Comparison of ENCODE assay signal across 23 mouse cellular contexts in genomic region chr9:29862408-29862807, GRCm38 (mm10).
A peak's percentile ranks its signal among the peaks of the same experiment; 100 is the strongest.
DNase-seq lines count a peak whose midpoint lies in the region; ATAC-seq and TF ChIP-seq lines count a peak whose summit lies in the region.
"Had no signal": no experiment of that assay in that cellular context is flagged by ENCODE, and none has a peak within 500 bp of the region (broad histone marks: within the 10 kb centered on the region; RNA-seq: fewer than 3 reads in every experiment).

No protein-coding gene starts in this region.

- no peaks in the 10 kb centered on the region for H3K27me3 ChIP-seq in hindbrain, embryonic 13.5 days
- H3K27me3 ChIP-seq in hindbrain, postnatal 0 days (ENCODE audit: insufficient read depth, low read length), result no peaks in the 10 kb centered on the region
- no peaks in the 10 kb centered on the region for H3K27me3 ChIP-seq in neural tube, embryonic 13.5 days
- H3K27me3 ChIP-seq in neural tube, embryonic 15.5 days (replicated peaks), result no peaks in the 10 kb centered on the region
- H3K27me3 ChIP-seq in forebrain, embryonic 16.5 days (replicated peaks; ENCODE audit: control insufficient read depth, insufficient read depth, low read length), result no peaks in the 10 kb centered on the region
- H3K27me3 ChIP-seq: limb, embryonic 15.5 days; liver, embryonic 15.5 days had no signal

- H3K9ac ChIP-seq in hindbrain, embryonic 13.5 days, result no peak overlapping the region
- no peak overlapping the region for H3K9ac ChIP-seq in hindbrain, postnatal 0 days (replicated peaks; ENCODE audit: low read length)
- H3K9ac ChIP-seq in neural tube, embryonic 13.5 days, result no peak overlapping the region
- no peak overlapping the region for H3K9ac ChIP-seq in neural tube, embryonic 15.5 days (replicated peaks)
- no peak overlapping the region for H3K9ac ChIP-seq in forebrain, embryonic 16.5 days (replicated peaks; ENCODE audit: low read depth, low read length)
- H3K9ac ChIP-seq: heart, embryonic 13.5 days; limb, embryonic 15.5 days; liver, embryonic 15.5 days had no signal

- no peak overlapping the region for H3K4me3 ChIP-seq in hindbrain, embryonic 13.5 days
- no peak overlapping the region for H3K4me3 ChIP-seq in hindbrain, postnatal 0 days (ENCODE audit: low read length)
- no peak overlapping the region for H3K4me3 ChIP-seq in neural tube, embryonic 13.5 days
- H3K4me3 ChIP-seq in neural tube, embryonic 15.5 days (replicated peaks), result no peak overlapping the region
- H3K4me3 ChIP-seq in forebrain, embryonic 16.5 days (replicated peaks; ENCODE audit: low read length), result no peak overlapping the region
- H3K4me3 ChIP-seq: embryonic facial prominence, embryonic 10.5 days; heart, embryonic 13.5 days; limb, embryonic 15.5 days; liver, embryonic 15.5 days; myocyte had no signal

- no peak; the same call in 1 of the 2 replicates for ATAC-seq in hindbrain, embryonic 13.5 days (ENCODE audit: low FRiP score)
- no peak for ATAC-seq in hindbrain, postnatal 0 days
- 0 out of 2 replicates have a peak, but pooled peaks have one; percentile 23 for ATAC-seq in neural tube, embryonic 13.5 days (ENCODE audit: low read depth)
- no peak for ATAC-seq in neural tube, embryonic 15.5 days (ENCODE audit: low FRiP score)
- ATAC-seq in forebrain, embryonic 16.5 days, result peak; percentile 83
- ATAC-seq: intestine, postnatal 0 days had no signal

- no peak overlapping the region for H3K4me2 ChIP-seq in hindbrain, embryonic 13.5 days
- H3K4me2 ChIP-seq in hindbrain, postnatal 0 days (ENCODE audit: low read depth, low read length), result no peak overlapping the region
- no peak overlapping the region for H3K4me2 ChIP-seq in neural tube, embryonic 13.5 days
- H3K4me2 ChIP-seq in neural tube, embryonic 15.5 days, result no peak overlapping the region
- no peak overlapping the region for H3K4me2 ChIP-seq in forebrain, embryonic 16.5 days (ENCODE audit: low read length)
- H3K4me2 ChIP-seq: heart, embryonic 13.5 days; limb, embryonic 15.5 days; liver, embryonic 15.5 days had no signal

- H3K36me3 ChIP-seq in hindbrain, embryonic 13.5 days, result no peaks in the 10 kb centered on the region
- no peaks in the 10 kb centered on the region for H3K36me3 ChIP-seq in hindbrain, postnatal 0 days (ENCODE audit: insufficient read depth, low read length)
- no peaks in the 10 kb centered on the region for H3K36me3 ChIP-seq in neural tube, embryonic 13.5 days
- no peaks in the 10 kb centered on the region for H3K36me3 ChIP-seq in neural tube, embryonic 15.5 days
- no peaks in the 10 kb centered on the region for H3K36me3 ChIP-seq in forebrain, embryonic 16.5 days (ENCODE audit: control insufficient read depth, insufficient read depth)
- H3K36me3 ChIP-seq: embryonic facial prominence, embryonic 10.5 days; heart, embryonic 13.5 days; limb, embryonic 15.5 days; liver, embryonic 15.5 days had no signal

- peaks cover 48% of the 10 kb centered on the region for H3K4me1 ChIP-seq in hindbrain, embryonic 13.5 days (replicated peaks)
- H3K4me1 ChIP-seq in hindbrain, postnatal 0 days (ENCODE audit: insufficient read depth, low read length), result peaks cover 5% of the 10 kb centered on the region; the same call in 1 of the 2 replicates
- peaks cover 44% of the 10 kb centered on the region for H3K4me1 ChIP-seq in neural tube, embryonic 13.5 days (replicated peaks)
- H3K4me1 ChIP-seq in neural tube, embryonic 15.5 days, result peaks cover 35% of the 10 kb centered on the region
- peaks cover 24% of the 10 kb centered on the region for H3K4me1 ChIP-seq in forebrain, embryonic 16.5 days (replicated peaks; ENCODE audit: control insufficient read depth, insufficient read depth, low read length)
- H3K4me1 ChIP-seq: heart, embryonic 13.5 days; limb, embryonic 15.5 days; liver, embryonic 15.5 days had no signal

- WGBS in hindbrain, embryonic 13.5 days, result 38% methylated on average over 5 of the region's 5 CpGs
- WGBS in hindbrain, postnatal 0 days, result 41% methylated on average over 5 of the region's 5 CpGs
- WGBS in neural tube, embryonic 13.5 days, result 40% methylated on average over 5 of the region's 5 CpGs
- WGBS in neural tube, embryonic 15.5 days, result 36% methylated on average over 5 of the region's 5 CpGs
- 19% methylated on average over 5 of the region's 5 CpGs for WGBS in forebrain, embryonic 16.5 days

- DNase-seq in hindbrain, postnatal 0 days (ENCODE audit: low spot score), result no peak
- no peak for DNase-seq in kidney, postnatal 14 days
- DNase-seq in heart, postnatal 4 days, result no peak
- DNase-seq: adrenal gland, postnatal 25 days; cerebellum, adult 9-10 months; gastrocnemius, postnatal 25 days; heart, adult 18-20 months; heart, postnatal 14 days; kidney, postnatal 36 days; left cerebral cortex, postnatal 4 days; lung, postnatal 4 days; right cerebral cortex, postnatal 25 days; spleen, adult 18-20 months had no signal

- H3K27ac ChIP-seq in hindbrain, embryonic 13.5 days, result 0 out of 2 replicates have a peak overlapping the region, but pooled peaks have one; percentile 5
- no peak overlapping the region for H3K27ac ChIP-seq in hindbrain, postnatal 0 days
- 0 out of 2 replicates have a peak overlapping the region, but pooled peaks have one; percentile 20 for H3K27ac ChIP-seq in neural tube, embryonic 13.5 days (replicated peaks)
- no peak overlapping the region for H3K27ac ChIP-seq in neural tube, embryonic 15.5 days (replicated peaks)
- peak overlapping the region; percentile 46 for H3K27ac ChIP-seq in forebrain, embryonic 16.5 days (ENCODE audit: low read length)
- H3K27ac ChIP-seq: embryonic facial prominence, embryonic 10.5 days; heart, embryonic 13.5 days; limb, embryonic 15.5 days; liver, embryonic 15.5 days had no signal

- no peaks in the 10 kb centered on the region for H3K9me3 ChIP-seq in hindbrain, embryonic 13.5 days
- no peaks in the 10 kb centered on the region for H3K9me3 ChIP-seq in hindbrain, postnatal 0 days (ENCODE audit: low read length)
- no peaks in the 10 kb centered on the region for H3K9me3 ChIP-seq in neural tube, embryonic 13.5 days
- H3K9me3 ChIP-seq in neural tube, embryonic 15.5 days (replicated peaks), result no peaks in the 10 kb centered on the region
- no peaks in the 10 kb centered on the region for H3K9me3 ChIP-seq in forebrain, embryonic 16.5 days (ENCODE audit: control insufficient read depth, low read length)
- H3K9me3 ChIP-seq: embryonic facial prominence, embryonic 10.5 days; heart, embryonic 13.5 days; limb, embryonic 15.5 days; liver, embryonic 15.5 days had no signal

- no peak for TF ChIP-seq CTCF in hindbrain, postnatal 0 days (IDR thresholded peaks at IDR 0.05; ENCODE audit: low read depth)

Comparison
In these comparisons a context has a peak if more than half of its experiments do, and no peak if none do; other contexts are left out.
1. ATAC-seq: peak in neural tube, embryonic 13.5 days (single experiment) and forebrain, embryonic 16.5 days (single experiment); none in hindbrain, embryonic 13.5 days (single experiment), hindbrain, postnatal 0 days (single experiment) and neural tube, embryonic 15.5 days (single experiment).
2. H3K27ac ChIP-seq: peak in hindbrain, embryonic 13.5 days (single experiment), neural tube, embryonic 13.5 days (single experiment) and forebrain, embryonic 16.5 days (single experiment); none in hindbrain, postnatal 0 days (single experiment) and neural tube, embryonic 15.5 days (single experiment).